Mouse (Mus musculus): ENCODE data around the gene Tdrd7. TPM values are rescaled to one million over a fixed set of nuclear protein-coding genes. Genes with fewer than 3 reads are reported as not detected.

The Tdrd7 gene
- polyA plus RNA-seq, 1 experiment from 2014 or later = 10.9 TPM

DNA sequence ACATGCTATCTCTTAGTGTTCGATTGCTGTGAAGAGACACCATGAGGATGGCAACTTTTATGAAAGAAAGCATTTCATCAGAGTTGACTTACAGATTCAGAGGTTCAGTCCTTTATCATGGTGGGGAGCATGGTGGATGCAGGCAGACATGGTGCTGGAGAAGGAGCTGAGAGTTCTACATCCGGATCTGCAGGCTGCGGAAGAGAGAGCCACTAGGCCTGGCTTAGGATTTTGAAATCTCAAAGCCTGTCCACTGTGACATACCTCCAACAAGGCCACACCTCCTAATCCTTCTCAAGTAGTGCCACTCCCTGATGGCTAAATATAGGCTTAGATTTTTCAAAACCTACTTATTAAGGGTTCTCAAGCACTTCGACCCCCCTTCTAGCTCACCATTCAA lies 8.4 kb upstream of the Tdrd7 start:
- H3K27me3 ChIP-seq (ENCODE audit: low read depth, poor library complexity, severe bottlenecking) = no peaks in the 10 kb centered on the region
- H3K4me1 ChIP-seq = no peaks in the 10 kb centered on the region
- H3K27ac ChIP-seq (replicated peaks) = no peak overlapping the region
- H3K36me3 ChIP-seq = no peaks in the 10 kb centered on the region
- DNase-seq (ENCODE audit: low spot score) = no peak
- no peaks in the 10 kb centered on the region for H3K9me3 ChIP-seq (replicated peaks)
- WGBS = 92% methylated on average over 4 of the region's 4 CpGs
- no peak overlapping the region for H3K4me3 ChIP-seq

DNA sequence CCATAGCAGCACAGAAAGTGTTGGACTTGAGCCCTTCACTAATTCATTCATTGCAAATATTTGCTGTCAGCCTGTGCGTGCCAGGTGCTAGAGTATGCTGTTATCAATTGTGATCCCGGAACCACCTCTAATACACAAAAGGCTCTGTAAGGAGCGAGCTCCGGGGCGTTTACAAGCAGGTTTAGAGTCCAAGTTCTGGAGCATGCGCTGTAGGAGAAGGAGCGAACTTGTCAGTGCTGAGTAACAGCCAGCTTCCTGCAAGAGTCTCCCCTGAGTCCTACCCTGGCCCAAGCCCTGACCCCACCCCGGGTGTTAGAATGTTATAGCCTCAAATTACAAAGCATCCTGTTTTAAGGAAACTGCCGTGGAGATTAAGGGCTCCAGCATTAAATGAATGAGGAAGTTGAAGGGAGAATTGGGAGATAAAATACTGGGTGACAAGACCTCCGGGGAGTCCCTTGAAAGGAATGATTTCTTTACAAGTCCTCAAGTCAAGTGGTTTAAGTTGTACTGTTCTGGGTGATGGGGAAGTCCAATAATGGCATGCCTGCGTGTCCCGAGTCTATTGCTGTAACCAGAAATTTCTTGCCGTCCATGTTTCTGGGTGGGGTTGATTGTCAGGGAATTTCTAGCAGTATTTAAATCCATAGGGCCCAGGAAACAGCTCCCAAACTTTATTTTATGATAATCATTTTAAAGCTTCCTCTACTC lies 758 bp downstream of the Tdrd7 start:
- 44% methylated on average over 13 of the region's 13 CpGs for WGBS
- peak; percentile 18 for DNase-seq (ENCODE audit: low spot score)
- H3K9me3 ChIP-seq (replicated peaks) = no peaks in the 10 kb centered on the region
- H3K36me3 ChIP-seq = no peaks in the 10 kb centered on the region
- H3K4me1 ChIP-seq = peaks cover 59% of the 10 kb centered on the region
- 0 out of 2 replicates have a peak overlapping the region, but pooled peaks have one; percentile 23 for H3K27ac ChIP-seq (replicated peaks)
- H3K4me3 ChIP-seq = no peak overlapping the region
- H3K27me3 ChIP-seq (ENCODE audit: low read depth, poor library complexity, severe bottlenecking) = peaks cover 32% of the 10 kb centered on the region

DNA sequence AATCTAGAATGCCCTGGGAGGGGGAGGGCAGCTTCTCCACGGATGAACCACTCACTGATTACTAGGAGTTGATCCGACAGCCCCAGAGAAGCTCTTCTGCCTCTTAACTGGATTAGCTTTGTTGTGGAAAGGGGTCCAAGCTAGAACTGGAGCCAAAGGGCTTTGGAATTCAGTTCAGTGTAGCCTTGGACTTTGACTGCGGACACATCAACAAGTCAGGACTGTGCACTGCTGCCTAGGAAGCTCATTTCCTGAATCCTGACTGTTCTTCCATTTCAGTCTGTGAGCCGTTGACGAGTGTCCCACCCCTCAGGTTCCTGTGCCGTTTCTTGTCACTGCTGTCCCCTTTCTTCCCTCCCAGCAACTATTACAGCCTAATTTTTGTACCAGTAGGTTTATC lies 1.6 kb downstream of the Tdrd7 start:
- Histone ChIP-seq H3K27me3 (ENCODE audit: low read depth, poor library complexity, severe bottlenecking) (peaks cover 38% of the 10 kb centered on the region), H3K4me3 (no peak overlapping the region), H3K9me3 (replicated peaks) (no peaks in the 10 kb centered on the region), H3K27ac (replicated peaks) (peak overlapping the region; percentile 76; the same call in 1 of the 2 replicates), H3K4me1 (peaks cover 65% of the 10 kb centered on the region), H3K36me3 (no peaks in the 10 kb centered on the region)
- 9% methylated on average over 6 of the region's 6 CpGs for WGBS
- peak; percentile 44 for DNase-seq (ENCODE audit: low spot score)

DNA sequence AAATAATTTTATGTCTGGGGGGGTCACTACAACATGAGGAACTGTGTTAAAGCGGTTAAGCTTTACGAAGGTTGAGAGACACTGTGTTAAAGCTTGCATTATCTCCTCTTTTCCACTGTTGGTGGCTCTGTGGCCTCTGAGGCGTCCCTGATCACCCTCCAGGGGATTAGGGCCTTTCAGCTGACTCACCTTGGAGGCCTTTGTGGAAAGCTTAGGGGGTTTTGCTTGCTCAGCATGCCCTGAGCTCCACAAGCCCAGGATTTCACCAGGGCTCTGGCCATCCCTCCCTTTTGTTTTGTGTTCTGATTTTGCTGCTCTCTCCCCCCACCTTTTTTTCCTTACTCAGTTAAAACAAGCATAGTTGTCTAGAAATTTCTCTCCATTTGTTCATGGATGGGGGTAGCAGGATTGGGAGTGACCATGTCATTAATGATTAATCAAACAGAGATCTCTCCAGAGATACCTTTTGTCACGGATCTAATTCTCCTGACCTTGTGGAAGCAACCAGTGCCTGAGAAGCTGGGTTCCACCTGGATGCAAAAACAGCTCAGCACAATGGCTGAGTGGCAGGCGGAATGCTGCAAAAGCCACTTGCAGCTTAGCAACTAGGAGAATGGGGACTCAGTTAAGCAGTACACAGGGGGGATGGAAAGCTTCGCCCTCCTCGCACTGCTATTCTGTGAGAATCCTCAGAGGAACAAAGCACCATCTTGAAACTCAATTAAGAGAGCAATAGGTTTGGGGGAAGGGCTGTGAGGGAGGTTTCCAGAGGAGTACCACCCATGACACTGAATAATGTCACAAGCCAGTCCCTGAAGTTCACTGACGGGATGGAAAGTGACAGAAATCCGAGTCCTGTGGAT lies 2.6 kb downstream of the Tdrd7 start:
- Histone ChIP-seq H3K4me3 (peak overlapping the region; percentile 29; the same call in 1 of the 2 replicates), H3K36me3 (no peaks in the 10 kb centered on the region), H3K9me3 (replicated peaks) (no peaks in the 10 kb centered on the region), H3K27me3 (ENCODE audit: low read depth, poor library complexity, severe bottlenecking) (peaks cover 40% of the 10 kb centered on the region), H3K27ac (replicated peaks) (peak overlapping the region; percentile 76), H3K4me1 (peaks cover 70% of the 10 kb centered on the region)
- 13% methylated on average over 9 of the region's 9 CpGs for WGBS
- DNase-seq (ENCODE audit: low spot score) = peak; percentile 65

DNA sequence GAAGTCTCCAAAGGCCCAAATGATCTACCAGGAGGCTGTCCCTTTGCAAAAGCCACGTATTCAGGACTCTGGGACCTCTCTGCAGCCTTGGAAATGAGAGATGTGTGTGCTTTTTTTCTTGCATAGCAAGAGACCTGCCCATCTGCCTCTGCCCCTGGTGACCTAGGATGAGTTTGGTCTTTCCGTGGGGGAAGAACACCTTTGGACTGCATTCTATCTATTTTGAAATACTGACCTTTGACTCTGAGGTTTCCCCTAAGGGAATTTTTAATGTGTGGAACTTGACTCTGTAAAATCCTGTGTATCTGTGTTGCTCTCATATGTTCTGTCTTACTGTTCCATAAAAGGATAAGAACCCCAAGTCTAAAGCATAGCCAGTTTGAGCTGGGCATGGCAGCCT lies 3.9 kb downstream of the Tdrd7 start:
- WGBS = 68% methylated on average over 2 of the region's 2 CpGs
- H3K27ac ChIP-seq (replicated peaks) = peak overlapping the region; percentile 76; the same call in 1 of the 2 replicates
- peaks cover 84% of the 10 kb centered on the region for H3K4me1 ChIP-seq
- H3K36me3 ChIP-seq = no peaks in the 10 kb centered on the region
- H3K4me3 ChIP-seq = no peak overlapping the region
- H3K27me3 ChIP-seq (ENCODE audit: low read depth, poor library complexity, severe bottlenecking) = peaks cover 54% of the 10 kb centered on the region
- no peak for DNase-seq (ENCODE audit: low spot score)
- no peaks in the 10 kb centered on the region for H3K9me3 ChIP-seq (replicated peaks)

DNA sequence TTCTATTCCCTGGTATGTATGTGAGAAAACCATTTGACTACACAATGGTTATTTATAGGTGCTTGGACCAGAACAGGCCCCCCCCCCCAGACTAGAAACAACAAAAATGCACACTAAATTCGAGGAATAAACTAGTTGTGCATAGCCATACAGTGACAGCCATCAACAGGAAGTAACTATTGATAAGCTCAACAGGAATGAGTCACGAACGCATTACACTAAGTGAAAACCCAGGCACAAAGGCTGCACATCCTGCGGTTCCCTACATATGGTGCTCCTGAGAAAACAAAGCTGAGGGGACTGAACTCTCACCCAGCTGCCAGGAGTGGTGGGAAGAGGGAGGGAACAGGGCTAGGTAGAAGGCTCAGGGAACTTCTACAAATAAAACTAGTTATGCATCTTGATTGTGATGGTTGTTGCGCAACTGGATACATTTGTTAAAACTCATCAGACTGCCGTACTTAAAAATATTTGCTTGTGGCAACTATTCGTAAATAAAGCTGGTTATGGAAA lies 5.0 kb downstream of the Tdrd7 start:
- no peak overlapping the region for H3K4me3 ChIP-seq
- WGBS = 78% methylated on average over 7 of the region's 7 CpGs
- no peaks in the 10 kb centered on the region for H3K9me3 ChIP-seq (replicated peaks)
- no peak for DNase-seq (ENCODE audit: low spot score)
- peaks cover 58% of the 10 kb centered on the region for H3K27me3 ChIP-seq (ENCODE audit: low read depth, poor library complexity, severe bottlenecking)
- H3K4me1 ChIP-seq = peaks cover 89% of the 10 kb centered on the region
- no peaks in the 10 kb centered on the region for H3K36me3 ChIP-seq
- no peak overlapping the region for H3K27ac ChIP-seq (replicated peaks)

DNA sequence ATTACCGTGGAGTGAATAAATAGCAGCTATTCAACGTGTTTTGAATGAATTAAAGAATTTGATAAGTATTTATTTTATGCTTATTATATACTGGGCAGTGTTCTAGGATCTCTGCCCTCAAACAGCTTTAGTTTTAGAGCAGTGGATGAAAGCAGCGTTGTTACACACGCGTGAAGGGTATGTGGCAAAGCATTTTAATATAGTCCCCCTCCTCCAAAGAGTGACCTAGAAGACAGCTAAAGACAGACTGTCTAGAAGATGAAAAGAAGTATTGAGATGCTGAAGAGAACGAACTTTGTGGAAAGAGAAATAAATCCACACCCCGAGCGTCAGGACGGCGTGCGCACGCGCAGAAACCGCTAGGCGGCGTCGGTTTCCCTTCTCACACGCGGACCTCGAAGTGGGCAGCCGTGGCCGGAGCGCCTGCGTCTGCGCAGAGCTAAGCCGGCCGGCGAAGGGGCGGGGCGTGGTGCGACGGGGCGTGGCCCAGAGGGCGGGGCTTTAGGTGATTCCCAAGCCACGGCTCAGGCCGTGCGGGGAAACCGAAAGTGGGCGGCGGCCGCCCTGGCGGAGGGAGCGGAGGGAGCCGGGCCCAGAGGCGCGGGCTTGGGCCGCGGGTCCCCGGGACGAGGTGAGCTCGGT lies 6.8 kb downstream of the Tdrd7 start:
- peak; percentile 97 for DNase-seq (ENCODE audit: low spot score)
- H3K27ac ChIP-seq (replicated peaks) = peak overlapping the region; percentile 78
- peaks cover 70% of the 10 kb centered on the region for H3K4me1 ChIP-seq
- no peaks in the 10 kb centered on the region for H3K9me3 ChIP-seq (replicated peaks)
- WGBS = 5% methylated on average over 51 of the region's 51 CpGs
- H3K36me3 ChIP-seq = no peaks in the 10 kb centered on the region
- peak overlapping the region; percentile 86 for H3K4me3 ChIP-seq
- peaks cover 53% of the 10 kb centered on the region for H3K27me3 ChIP-seq (ENCODE audit: low read depth, poor library complexity, severe bottlenecking)

GRCm38 (mm10) chr4:45972448-45972854 lies 7.3 kb downstream of the Tdrd7 start:
- no peaks in the 10 kb centered on the region for H3K9me3 ChIP-seq (replicated peaks)
- H3K4me1 ChIP-seq = peaks cover 65% of the 10 kb centered on the region
- peaks cover 53% of the 10 kb centered on the region for H3K27me3 ChIP-seq (ENCODE audit: low read depth, poor library complexity, severe bottlenecking)
- WGBS = under 1% methylated on average over 52 of the region's 53 CpGs
- peak overlapping the region; percentile 86 for H3K4me3 ChIP-seq
- H3K36me3 ChIP-seq = no peaks in the 10 kb centered on the region
- peak overlapping the region; percentile 78 for H3K27ac ChIP-seq (replicated peaks)
- peak; percentile 60 for DNase-seq (ENCODE audit: low spot score)

- H3K27ac ChIP-seq (replicated peaks) = peak overlapping the region; percentile 78; the same call in 1 of the 2 replicates
- peaks cover 60% of the 10 kb centered on the region for H3K4me1 ChIP-seq
- WGBS = 22% methylated on average over 9 of the region's 9 CpGs
Measured at GRCm38 (mm10) chr4:45972951-45973350, 7.8 kb downstream of the Tdrd7 start.

DNA sequence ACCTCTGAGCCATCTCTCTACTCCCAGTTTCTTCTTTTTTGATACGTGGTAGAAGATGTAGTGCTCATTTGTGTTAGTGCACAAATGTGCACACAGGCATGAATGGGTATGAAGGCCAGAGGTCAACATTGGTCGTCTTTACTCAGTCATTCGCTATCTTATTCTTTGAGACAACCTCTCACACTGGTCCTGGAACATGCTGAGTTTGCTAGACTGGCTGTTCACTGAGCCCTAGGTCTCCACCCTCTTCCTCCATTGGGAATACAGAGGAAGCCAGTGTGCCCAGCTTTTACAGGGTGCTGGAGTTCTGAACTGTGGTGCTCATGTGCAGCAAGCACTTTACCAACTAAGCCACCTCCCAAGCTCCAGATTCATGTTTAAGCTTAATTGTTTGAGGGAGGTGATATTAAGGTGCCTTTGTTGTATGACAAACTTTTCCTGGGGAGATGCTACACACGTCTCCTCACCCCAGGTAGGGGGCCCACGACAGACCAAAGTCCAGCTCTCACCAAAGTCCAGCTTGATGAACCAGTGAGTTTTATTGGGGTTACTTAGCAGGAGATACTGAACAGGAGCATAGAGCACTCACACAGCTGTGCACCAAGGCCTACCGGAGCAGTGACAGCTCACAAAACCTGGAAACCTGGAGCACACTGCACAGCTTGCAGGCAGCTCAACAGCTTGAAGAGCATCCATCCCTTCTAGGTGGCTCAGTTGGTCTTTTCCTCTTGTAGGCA lies 12.0 kb downstream of the Tdrd7 start:
- Histone ChIP-seq H3K9me3 (replicated peaks) (no peaks in the 10 kb centered on the region), H3K27ac (replicated peaks) (no peak overlapping the region), H3K27me3 (ENCODE audit: low read depth, poor library complexity, severe bottlenecking) (peaks cover 35% of the 10 kb centered on the region), H3K4me1 (peaks cover 23% of the 10 kb centered on the region), H3K4me3 (no peak overlapping the region), H3K36me3 (no peaks in the 10 kb centered on the region)
- 77% methylated on average over 6 of the region's 6 CpGs for WGBS
- no peak for DNase-seq (ENCODE audit: low spot score)

More at GRCm38 (mm10) chr4:45972951-45973350, 7.8 kb downstream of the Tdrd7 start:
- no peaks in the 10 kb centered on the region for H3K9me3 ChIP-seq (replicated peaks)
- no peaks in the 10 kb centered on the region for H3K36me3 ChIP-seq
- peaks cover 53% of the 10 kb centered on the region for H3K27me3 ChIP-seq (ENCODE audit: low read depth, poor library complexity, severe bottlenecking)
- H3K4me3 ChIP-seq = peak overlapping the region; percentile 86
- DNase-seq (ENCODE audit: low spot score) = no peak

GRCm38 (mm10) chr4:45979916-45980315 lies 14.8 kb downstream of the Tdrd7 start:
- Histone ChIP-seq H3K4me1 (no peaks in the 10 kb centered on the region), H3K27ac (replicated peaks) (no peak overlapping the region), H3K27me3 (ENCODE audit: low read depth, poor library complexity, severe bottlenecking) (peaks cover 11% of the 10 kb centered on the region), H3K36me3 (no peaks in the 10 kb centered on the region), H3K9me3 (replicated peaks) (no peaks in the 10 kb centered on the region), H3K4me3 (no peak overlapping the region)
- no peak for DNase-seq (ENCODE audit: low spot score)
- 59% methylated on average over 2 of the region's 2 CpGs for WGBS

GRCm38 (mm10) chr4:45981054-45981453 lies 15.9 kb downstream of the Tdrd7 start:
- peaks cover 6% of the 10 kb centered on the region; the same call in 1 of the 2 replicates for H3K27me3 ChIP-seq (ENCODE audit: low read depth, poor library complexity, severe bottlenecking)
- no peak overlapping the region for H3K4me3 ChIP-seq
- H3K36me3 ChIP-seq = no peaks in the 10 kb centered on the region
- H3K4me1 ChIP-seq = no peaks in the 10 kb centered on the region
- H3K27ac ChIP-seq (replicated peaks) = no peak overlapping the region
- no peak for DNase-seq (ENCODE audit: low spot score)
- H3K9me3 ChIP-seq (replicated peaks) = no peaks in the 10 kb centered on the region

All from midbrain, embryonic 10.5 days (tissue).